Mouse (Mus musculus) thymus, adult 2 months (tissue): ENCODE measurements around the gene Prdm10. TPM values are rescaled to one million over a fixed set of nuclear protein-coding genes. Genes with fewer than 3 reads are reported as not detected.

ENCODE experiments used
- DNase-seq: peaks from one replicate; pipeline ENCODE4 v3.0.0; 2021
- H3K27ac ChIP-seq: fragments of 200-500 bp; 2 replicates; pipeline ENCODE4 v1.5.1; 2012; ENCODE audit warnings: low read length, control low read depth; ENCODE audit not compliant: control insufficient read depth, insufficient read depth
- H3K27me3 ChIP-seq: fragments of 200-500 bp; 2 replicates; pipeline ENCODE4 v1.6.1; 2012; ENCODE audit warnings: mild to moderate bottlenecking, low read length, moderate library complexity, mixed read lengths; ENCODE audit not compliant: control insufficient read depth, insufficient read depth
- H3K36me3 ChIP-seq: fragments of 200-500 bp; 2 replicates; pipeline ENCODE4 v1.6.1; 2012; ENCODE audit warnings: mild to moderate bottlenecking, low read length, moderate library complexity; ENCODE audit not compliant: control insufficient read depth, insufficient read depth
- H3K4me1 ChIP-seq: fragments of 200-500 bp; replicated peaks from 2 replicates; pipeline ENCODE4 v1.6.1; 2012; ENCODE audit warnings: low read length; ENCODE audit not compliant: control insufficient read depth, insufficient read depth
- H3K4me3 ChIP-seq: fragments of 200-500 bp; 2 replicates; pipeline ENCODE4 v1.5.1; 2012; ENCODE audit warnings: mild to moderate bottlenecking, low read length, control low read depth, moderate library complexity; ENCODE audit not compliant: control insufficient read depth, insufficient read depth
- CTCF ChIP-seq: fragments of 200-500 bp; IDR thresholded peaks from 2 replicates; pipeline ENCODE4 v1.5.1; 2012; ENCODE audit warnings: mild to moderate bottlenecking, control low read depth, low read length, moderate library complexity, borderline replicate concordance; ENCODE audit not compliant: control insufficient read depth, poor library complexity, insufficient read depth; ENCODE audit errors: extremely low read depth
- POLR2A ChIP-seq: fragments of 200-500 bp; IDR thresholded peaks from 2 replicates; pipeline ENCODE4 v1.6.1; 2012; ENCODE audit warnings: mild to moderate bottlenecking, low read length, control low read depth, moderate library complexity; ENCODE audit not compliant: control insufficient read depth, poor library complexity, insufficient read depth; ENCODE audit errors: extremely low read depth
- WGBS: fragments of 180-500 bp; shearing (Covaris S2); methylation state at CpG from one replicate; pipeline ENCODE4 v1.1.7; 2018; 5-methylcytosine and 5-hydroxymethylcytosine counted together
- polyA plus RNA-seq: library from polyadenylated mRNA; depleted of rRNA; stranded (reverse); fragments of >200 nt; gene quantifications from 2 replicates; pipeline ENCODE4 v1.2.3, GENCODE M21; 2012

Prdm10 gene
- polyA plus RNA-seq, 1 experiment: 21.8 TPM

GRCm38 (mm10) chr9:31344289-31344831, 64.0 kb downstream of the Prdm10 start:
- no peak for DNase-seq

GRCm38 (mm10) chr9:31346575-31347080, 66.3 kb downstream of the Prdm10 start:
- H3K27me3 ChIP-seq: no peaks in the 10 kb centered on the region
- H3K27ac ChIP-seq: no peak overlapping the region
- DNase-seq: no peak
- H3K36me3 ChIP-seq: peaks cover 8% of the 10 kb centered on the region; the same call in 1 of the 2 replicates
- TF ChIP-seq POLR2A (no peak), CTCF (no peak)
- WGBS: 96% methylated on average over 15 of the region's 15 CpGs
- H3K4me3 ChIP-seq: no peak overlapping the region
- no peaks in the 10 kb centered on the region for H3K4me1 ChIP-seq

More at GRCm38 (mm10) chr9:31344289-31344831, 64.0 kb downstream of the Prdm10 start:
- Histone ChIP-seq H3K36me3 (peaks cover 8% of the 10 kb centered on the region; the same call in 1 of the 2 replicates), H3K27ac (no peak overlapping the region), H3K4me1 (no peaks in the 10 kb centered on the region), H3K4me3 (no peak overlapping the region), H3K27me3 (no peaks in the 10 kb centered on the region)
- no peak for TF ChIP-seq CTCF
- TF ChIP-seq POLR2A: no peak
- 91% methylated on average over 11 of the region's 11 CpGs for WGBS

- no peaks in the 10 kb centered on the region for H3K4me1 ChIP-seq
- H3K27me3 ChIP-seq: no peaks in the 10 kb centered on the region
- no peak for TF ChIP-seq POLR2A
- no peak for TF ChIP-seq CTCF
- no peak overlapping the region for H3K4me3 ChIP-seq
- 93% methylated on average over 4 of the region's 4 CpGs for WGBS
- no peak overlapping the region for H3K27ac ChIP-seq
- no peaks in the 10 kb centered on the region for H3K36me3 ChIP-seq
- no peak for DNase-seq
Observed at GRCm38 (mm10) chr9:31348458-31348857, 68.1 kb downstream of the Prdm10 start.

- 77% methylated on average over 11 of the region's 11 CpGs for WGBS
- no peaks in the 10 kb centered on the region for H3K36me3 ChIP-seq
Observed at GRCm38 (mm10) chr9:31348915-31349314, 68.6 kb downstream of the Prdm10 start.

GRCm38 (mm10) chr9:31352716-31353115, 72.4 kb downstream of the Prdm10 start:
- H3K27ac ChIP-seq: no peak overlapping the region
- DNase-seq: no peak
- no peaks in the 10 kb centered on the region for H3K27me3 ChIP-seq
- no peak overlapping the region for H3K4me3 ChIP-seq
- H3K36me3 ChIP-seq: 0 out of 2 replicates have a peak, but pooled peaks cover 4% of the 10 kb centered on the region
- WGBS: 86% methylated on average over 2 of the region's 2 CpGs
- H3K4me1 ChIP-seq: no peaks in the 10 kb centered on the region
- TF ChIP-seq POLR2A (no peak), CTCF (no peak)

More at GRCm38 (mm10) chr9:31348915-31349314, 68.6 kb downstream of the Prdm10 start:
- Histone ChIP-seq H3K27ac (no peak overlapping the region), H3K4me1 (no peaks in the 10 kb centered on the region), H3K4me3 (no peak overlapping the region), H3K27me3 (no peaks in the 10 kb centered on the region)
- TF ChIP-seq CTCF (peak; percentile 76; the same call in 1 of the 2 replicates), POLR2A (no peak)
- DNase-seq: peak; percentile 60

- Histone ChIP-seq H3K36me3 (peaks cover 5% of the 10 kb centered on the region), H3K4me3 (no peak overlapping the region), H3K4me1 (no peaks in the 10 kb centered on the region)
Observed at GRCm38 (mm10) chr9:31353518-31353917, 73.2 kb downstream of the Prdm10 start.

GRCm38 (mm10) chr9:31354051-31354450, 73.7 kb downstream of the Prdm10 start:
- WGBS: 93% methylated on average over 7 of the region's 7 CpGs
- no peaks in the 10 kb centered on the region for H3K4me1 ChIP-seq
- H3K36me3 ChIP-seq: peaks cover 10% of the 10 kb centered on the region
- TF ChIP-seq CTCF: no peak
- TF ChIP-seq POLR2A: no peak
- no peak overlapping the region for H3K4me3 ChIP-seq
- no peak overlapping the region for H3K27ac ChIP-seq
- H3K27me3 ChIP-seq: no peaks in the 10 kb centered on the region
- DNase-seq: no peak

More at GRCm38 (mm10) chr9:31353518-31353917, 73.2 kb downstream of the Prdm10 start:
- H3K27ac ChIP-seq: no peak overlapping the region
- no peak for TF ChIP-seq POLR2A
- TF ChIP-seq CTCF: no peak
- WGBS: 94% methylated on average over 10 of the region's 10 CpGs
- DNase-seq: no peak
- no peaks in the 10 kb centered on the region for H3K27me3 ChIP-seq
